Mouse (Mus musculus) limb, embryonic 12.5 days (tissue): ENCODE results near the gene Tcf19. TPM values are rescaled to one million over a fixed set of nuclear protein-coding genes. Genes with fewer than 3 reads are reported as not detected.
A peak's percentile ranks its signal among the peaks of the same experiment; 100 is the strongest.

ENCODE experiments used
- ATAC-seq: fragments of 200-750 bp; cut with Nextera tagmentation; 2 replicates; pipeline ENCODE4 v1.8.0; 2017; ENCODE audit warnings: low read depth, moderate TSS enrichment; ENCODE audit not compliant: insufficient number of reproducible peaks, insufficient read depth, low FRiP score, low TSS enrichment
- H3K27ac ChIP-seq: fragments of 300-500 bp; sonication (generic); 2 replicates; pipeline ENCODE4 v1.5.1; 2016; ENCODE audit warnings: mild to moderate bottlenecking, moderate library complexity
- H3K27me3 ChIP-seq: fragments of 300-500 bp; sonication (generic); 2 replicates; pipeline ENCODE4 v1.6.1; 2016; ENCODE audit warnings: mild to moderate bottlenecking, moderate library complexity
- H3K36me3 ChIP-seq: fragments of 300-500 bp; sonication (generic); 2 replicates; pipeline ENCODE4 v1.6.1; 2016; ENCODE audit warnings: mild to moderate bottlenecking, moderate library complexity
- H3K4me1 ChIP-seq: fragments of 300-500 bp; sonication (generic); replicated peaks from 2 replicates; pipeline ENCODE4 v1.6.1; 2016
- H3K4me2 ChIP-seq: fragments of 300-500 bp; sonication (generic); 2 replicates; pipeline ENCODE4 v1.6.1; 2016; ENCODE audit warnings: mild to moderate bottlenecking, moderate library complexity
- H3K4me3 ChIP-seq: fragments of 300-500 bp; sonication (generic); replicated peaks from 2 replicates; pipeline ENCODE4 v1.5.1; 2016; ENCODE audit warnings: mild to moderate bottlenecking
- H3K9ac ChIP-seq: fragments of 300-500 bp; sonication (generic); replicated peaks from 2 replicates; pipeline ENCODE4 v1.6.1; 2016; ENCODE audit warnings: mild to moderate bottlenecking, moderate library complexity
- H3K9me3 ChIP-seq: fragments of 300-500 bp; sonication (generic); 2 replicates; pipeline ENCODE4 v1.6.1; 2016; ENCODE audit warnings: mild to moderate bottlenecking, moderate library complexity
- WGBS: fragments of 180-500 bp; shearing (Covaris S2); methylation state at CpG from one replicate; pipeline ENCODE4 v1.1.7; 2016; 5-methylcytosine and 5-hydroxymethylcytosine counted together
- polyA plus RNA-seq: library from polyadenylated mRNA; unstranded; fragments of >200 nt; fragmentation: Nextera tagmentation; extraction: Ambion mirVana; gene quantifications from 2 replicates; pipeline ENCODE4 v1.2.1, GENCODE M21; 2016

Gene Tcf19
- polyA plus RNA-seq, 1 experiment from 2014 or later, result 62.3 TPM

DNA sequence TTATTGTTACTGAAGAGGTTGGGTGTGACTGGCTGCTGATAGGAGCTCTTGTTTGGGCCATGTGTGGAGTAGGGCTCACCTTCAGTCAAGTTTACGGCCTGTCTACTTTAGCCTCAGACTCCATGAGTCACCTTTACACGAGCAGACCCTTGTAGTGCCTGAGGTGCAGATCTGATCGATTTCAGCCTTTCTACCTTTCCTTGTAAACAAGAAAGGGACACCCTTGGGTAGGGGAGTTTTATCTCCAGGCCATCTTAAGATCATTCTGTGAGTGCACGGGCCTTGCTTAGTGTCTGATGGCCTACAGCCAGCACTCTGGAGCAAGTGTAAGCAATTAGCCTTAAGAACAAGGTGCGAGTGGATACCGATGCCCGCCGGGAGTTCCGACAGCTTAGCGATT, 9.7 kb downstream of the Tcf19 start:
- no peak overlapping the region for H3K4me3 ChIP-seq
- H3K4me1 ChIP-seq, result peaks cover 20% of the 10 kb centered on the region
- no peak overlapping the region for H3K27ac ChIP-seq
- H3K4me2 ChIP-seq, result no peak overlapping the region
- no peak overlapping the region for H3K9ac ChIP-seq
- peaks cover 48% of the 10 kb centered on the region for H3K27me3 ChIP-seq
- no peaks in the 10 kb centered on the region for H3K9me3 ChIP-seq
- WGBS, result 14% methylated on average over 10 of the region's 10 CpGs
- no peaks in the 10 kb centered on the region for H3K36me3 ChIP-seq
- ATAC-seq, result no peak

DNA sequence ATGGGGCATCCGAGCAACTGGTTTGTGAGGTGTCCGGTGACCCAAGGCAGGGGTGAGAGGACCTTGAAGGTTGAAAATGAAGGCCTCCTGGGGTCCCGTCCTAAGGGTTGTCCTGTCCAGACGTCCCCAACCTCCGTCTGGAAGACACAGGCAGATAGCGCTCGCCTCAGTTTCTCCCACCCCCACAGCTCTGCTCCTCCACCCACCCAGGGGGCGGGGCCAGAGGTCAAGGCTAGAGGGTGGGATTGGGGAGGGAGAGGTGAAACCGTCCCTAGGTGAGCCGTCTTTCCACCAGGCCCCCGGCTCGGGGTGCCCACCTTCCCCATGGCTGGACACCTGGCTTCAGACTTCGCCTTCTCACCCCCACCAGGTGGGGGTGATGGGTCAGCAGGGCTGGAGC, 10.8 kb downstream of the Tcf19 start, which contains the start of gene Pou5f1:
Gene Pou5f1 (plus strand): TSS at position 243 of the 400 bp plus-strand sequence.
- Histone ChIP-seq H3K27me3 (peaks cover 48% of the 10 kb centered on the region), H3K4me2 (no peak within 1 kb of the TSS), H3K27ac (no peak within 1 kb of the TSS), H3K36me3 (no peaks in the 10 kb centered on the region), H3K9me3 (no peaks in the 10 kb centered on the region), H3K9ac (no peak within 1 kb of the TSS), H3K4me3 (no peak within 1 kb of the TSS), H3K4me1 (peaks cover 21% of the 10 kb centered on the region)
- WGBS, result 48% methylated on average over 13 of the region's 13 CpGs
- no peak for ATAC-seq

DNA sequence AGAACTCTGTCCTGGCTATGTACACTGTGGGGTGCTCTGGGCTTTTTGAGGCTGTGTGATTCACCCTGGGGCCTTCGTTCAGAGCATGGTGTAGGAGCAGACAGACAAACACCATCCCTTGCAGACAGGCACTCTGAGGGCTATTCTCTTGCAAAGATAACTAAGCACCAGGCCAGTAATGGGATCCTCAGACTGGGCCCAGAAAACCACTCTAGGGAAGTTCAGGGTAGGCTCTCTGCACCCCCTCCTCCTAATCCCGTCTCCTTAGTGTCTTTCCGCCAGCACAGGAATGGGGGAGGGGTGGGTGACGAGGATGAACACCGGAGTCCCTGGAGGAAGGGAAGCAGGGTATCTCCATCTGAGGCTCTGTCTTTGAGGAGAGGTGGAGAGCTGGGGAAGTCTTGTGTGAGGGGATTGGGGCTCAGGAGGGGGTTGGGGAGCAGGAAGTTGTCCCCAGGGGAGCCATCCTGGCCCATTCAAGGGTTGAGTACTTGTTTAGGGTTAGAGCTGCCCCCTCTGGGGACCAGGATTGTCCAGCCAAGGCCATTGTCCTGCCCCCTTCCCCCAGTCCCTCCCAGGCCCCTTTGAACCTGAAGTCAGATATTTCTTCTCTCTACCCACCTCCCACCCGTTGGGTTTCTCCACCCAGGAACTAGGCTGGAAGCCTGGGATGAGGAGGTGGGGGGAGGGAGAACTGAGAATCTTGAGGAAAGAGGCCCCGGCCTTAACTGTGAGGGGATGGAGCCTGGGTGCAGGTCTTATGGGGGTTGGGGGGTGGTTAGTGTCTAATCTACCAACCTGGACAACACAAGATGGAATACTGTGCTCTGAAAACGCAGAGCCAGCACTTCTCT, 11.8 kb downstream of the Tcf19 start:
- WGBS, result 38% methylated on average over 8 of the region's 8 CpGs
- no peak overlapping the region for H3K4me2 ChIP-seq
- no peak overlapping the region for H3K9ac ChIP-seq
- peaks cover 48% of the 10 kb centered on the region for H3K27me3 ChIP-seq
- H3K4me3 ChIP-seq, result no peak overlapping the region
- H3K36me3 ChIP-seq, result no peaks in the 10 kb centered on the region
- no peak overlapping the region for H3K27ac ChIP-seq
- ATAC-seq, result no peak
- H3K4me1 ChIP-seq, result peaks cover 21% of the 10 kb centered on the region
- no peaks in the 10 kb centered on the region for H3K9me3 ChIP-seq

DNA sequence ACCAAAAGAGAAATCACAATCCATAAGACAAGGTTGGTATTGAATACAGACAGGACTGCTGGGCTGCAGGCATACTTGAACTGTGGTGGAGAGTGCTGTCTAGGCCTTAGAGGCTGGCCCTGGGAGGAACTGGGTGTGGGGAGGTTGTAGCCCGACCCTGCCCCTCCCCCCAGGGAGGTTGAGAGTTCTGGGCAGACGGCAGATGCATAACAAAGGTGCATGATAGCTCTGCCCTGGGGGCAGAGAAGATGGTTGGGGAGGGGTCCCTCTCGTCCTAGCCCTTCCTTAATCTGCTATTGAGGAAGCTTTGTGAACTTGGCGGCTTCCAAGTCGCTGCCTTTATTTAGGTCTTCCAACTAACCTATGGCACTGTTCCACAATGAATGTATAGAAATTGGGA, 12.8 kb downstream of the Tcf19 start:
- Histone ChIP-seq H3K4me1 (peaks cover 15% of the 10 kb centered on the region), H3K9me3 (no peaks in the 10 kb centered on the region), H3K27me3 (peaks cover 42% of the 10 kb centered on the region), H3K9ac (no peak overlapping the region), H3K36me3 (no peaks in the 10 kb centered on the region), H3K4me3 (no peak overlapping the region), H3K4me2 (no peak overlapping the region), H3K27ac (no peak overlapping the region)
- ATAC-seq, result no peak
- 31% methylated on average over 5 of the region's 5 CpGs for WGBS

DNA sequence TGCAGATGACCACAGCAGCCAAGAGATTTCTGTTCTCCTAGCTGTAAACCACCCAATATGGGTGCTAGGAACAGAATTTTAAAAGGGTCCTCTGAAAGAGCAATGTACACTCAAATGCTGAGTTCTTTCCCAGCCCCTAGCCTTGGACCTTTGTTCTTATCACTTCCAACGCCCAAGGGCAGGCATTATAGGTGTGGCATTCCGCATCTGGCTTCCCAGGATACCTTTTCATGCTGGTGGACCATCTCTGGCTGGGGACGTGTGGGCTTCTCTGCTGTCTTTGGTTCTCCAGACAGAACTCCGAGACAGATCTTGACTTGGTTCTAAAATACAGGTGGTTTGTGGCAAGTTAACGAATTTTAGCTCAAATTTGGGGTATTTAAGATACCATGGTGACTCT, 13.9 kb downstream of the Tcf19 start:
- Histone ChIP-seq H3K4me1 (peaks cover 15% of the 10 kb centered on the region), H3K4me3 (no peak overlapping the region), H3K36me3 (no peaks in the 10 kb centered on the region), H3K9me3 (no peaks in the 10 kb centered on the region), H3K4me2 (no peak overlapping the region), H3K27ac (no peak overlapping the region), H3K9ac (no peak overlapping the region), H3K27me3 (peaks cover 34% of the 10 kb centered on the region)
- WGBS, result 64% methylated on average over 5 of the region's 5 CpGs
- ATAC-seq, result no peak

DNA sequence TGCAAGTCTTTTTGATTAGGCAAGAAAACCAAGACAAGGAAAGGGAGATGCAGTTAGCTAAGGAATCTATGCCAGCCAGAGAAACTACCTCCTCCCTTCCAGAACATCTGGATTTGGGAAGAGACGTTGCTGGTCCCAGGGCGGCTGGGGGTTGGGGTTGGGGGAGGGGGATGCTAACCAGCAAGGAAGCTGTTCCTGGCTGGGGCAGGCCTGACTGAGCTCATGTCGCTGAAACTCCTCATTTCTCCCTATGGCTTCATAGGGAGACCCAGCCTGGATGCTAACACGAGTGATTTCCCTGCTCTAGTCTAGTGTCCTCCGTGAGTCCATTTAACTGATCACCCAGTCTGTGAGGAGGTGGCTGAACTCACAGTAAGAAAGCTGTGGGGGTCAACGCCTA, 14.4 kb downstream of the Tcf19 start:
- 0 out of 2 replicates have a peak overlapping the region, but pooled peaks have one; percentile 12 for H3K9ac ChIP-seq
- no peaks in the 10 kb centered on the region for H3K36me3 ChIP-seq
- no peak overlapping the region for H3K4me3 ChIP-seq
- H3K9me3 ChIP-seq, result no peaks in the 10 kb centered on the region
- H3K27ac ChIP-seq, result peak overlapping the region; percentile 29; the same call in 1 of the 2 replicates
- no peak for ATAC-seq
- no peak overlapping the region for H3K4me2 ChIP-seq
- peaks cover 29% of the 10 kb centered on the region for H3K27me3 ChIP-seq
- H3K4me1 ChIP-seq, result peaks cover 15% of the 10 kb centered on the region
- whole genome bisulfite sequencing, result 4% methylated on average over 6 of the region's 6 CpGs

DNA sequence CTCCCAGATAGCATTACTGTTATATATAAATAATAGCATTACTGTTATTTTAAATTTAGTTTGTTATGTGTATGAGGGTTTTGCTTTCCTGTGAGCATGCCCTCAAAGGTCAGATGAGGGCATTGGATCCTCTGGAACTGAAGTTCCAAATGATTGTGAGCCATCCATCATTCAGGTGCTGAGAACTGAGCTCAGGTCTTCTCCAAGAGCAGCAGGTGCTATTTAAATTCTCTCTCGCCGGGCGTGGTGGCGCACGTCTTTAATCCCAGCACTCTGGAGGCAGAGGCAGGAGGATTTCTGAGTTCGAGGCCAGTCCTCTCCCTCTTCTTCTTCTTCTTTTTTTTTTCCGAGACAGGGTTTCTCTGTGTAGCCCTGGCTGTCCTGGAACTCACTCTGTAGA, 19.5 kb downstream of the Tcf19 start:
- 98% methylated on average over 7 of the region's 7 CpGs for WGBS
- H3K4me1 ChIP-seq, result peaks cover 4% of the 10 kb centered on the region
- no peak overlapping the region for H3K27ac ChIP-seq
- H3K27me3 ChIP-seq, result no peaks in the 10 kb centered on the region
- H3K9me3 ChIP-seq, result no peaks in the 10 kb centered on the region
- ATAC-seq, result no peak
- H3K36me3 ChIP-seq, result no peaks in the 10 kb centered on the region
- H3K4me3 ChIP-seq, result no peak overlapping the region
- no peak overlapping the region for H3K9ac ChIP-seq
- no peak overlapping the region for H3K4me2 ChIP-seq

DNA sequence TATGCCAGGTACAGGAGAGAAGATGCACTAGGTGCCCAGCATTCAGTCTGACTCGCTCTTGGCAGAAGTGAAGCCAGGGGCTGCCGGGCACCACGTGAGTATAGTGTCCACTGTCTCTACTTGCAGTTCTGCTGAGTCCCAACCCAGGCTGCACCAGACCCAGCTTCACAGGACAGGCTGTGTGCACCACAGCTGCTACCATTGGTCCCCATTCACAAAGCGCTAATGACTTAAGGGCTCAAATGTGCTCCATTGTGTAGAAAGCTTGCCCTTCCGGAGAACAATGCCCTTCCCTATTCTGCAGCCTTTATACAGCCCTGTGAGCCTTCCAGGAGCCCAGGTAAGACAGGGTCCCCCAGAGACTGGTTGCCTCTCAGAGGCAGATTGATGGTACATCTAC, 26.3 kb downstream of the Tcf19 start:
- no peak overlapping the region for H3K9ac ChIP-seq
- no peaks in the 10 kb centered on the region for H3K4me1 ChIP-seq
- H3K27me3 ChIP-seq, result no peaks in the 10 kb centered on the region
- H3K27ac ChIP-seq, result no peak overlapping the region
- no peaks in the 10 kb centered on the region for H3K36me3 ChIP-seq
- H3K4me2 ChIP-seq, result no peak overlapping the region
- H3K9me3 ChIP-seq, result no peaks in the 10 kb centered on the region
- H3K4me3 ChIP-seq, result no peak overlapping the region
- ATAC-seq, result no peak
- WGBS, result 72% methylated on average over 5 of the region's 5 CpGs

DNA sequence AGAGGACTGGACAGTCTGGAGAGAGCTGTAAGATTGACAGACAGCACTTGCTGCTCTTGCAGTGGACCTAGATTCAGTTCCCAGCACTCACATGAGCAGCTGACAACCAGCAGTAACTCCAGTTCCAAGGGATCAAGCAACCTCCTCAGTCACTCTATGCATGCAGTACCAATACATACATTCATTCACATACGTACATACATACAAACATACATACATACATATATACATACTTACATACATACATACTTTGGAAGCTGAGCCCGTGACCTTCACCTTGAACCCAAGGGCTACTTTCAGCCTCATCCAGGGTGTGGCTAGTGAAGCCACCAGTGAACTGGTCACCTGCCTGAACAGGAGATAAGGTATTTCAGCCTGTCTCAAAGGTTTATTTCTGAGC, 28.6 kb downstream of the Tcf19 start:
- no peak overlapping the region for H3K4me3 ChIP-seq
- H3K4me2 ChIP-seq, result no peak overlapping the region
- no peaks in the 10 kb centered on the region for H3K36me3 ChIP-seq
- ATAC-seq, result no peak
- H3K27ac ChIP-seq, result no peak overlapping the region
- no peaks in the 10 kb centered on the region for H3K27me3 ChIP-seq
- H3K4me1 ChIP-seq, result no peaks in the 10 kb centered on the region
- H3K9me3 ChIP-seq, result no peaks in the 10 kb centered on the region
- 94% methylated on average over 2 of the region's 2 CpGs for WGBS
- no peak overlapping the region for H3K9ac ChIP-seq

DNA sequence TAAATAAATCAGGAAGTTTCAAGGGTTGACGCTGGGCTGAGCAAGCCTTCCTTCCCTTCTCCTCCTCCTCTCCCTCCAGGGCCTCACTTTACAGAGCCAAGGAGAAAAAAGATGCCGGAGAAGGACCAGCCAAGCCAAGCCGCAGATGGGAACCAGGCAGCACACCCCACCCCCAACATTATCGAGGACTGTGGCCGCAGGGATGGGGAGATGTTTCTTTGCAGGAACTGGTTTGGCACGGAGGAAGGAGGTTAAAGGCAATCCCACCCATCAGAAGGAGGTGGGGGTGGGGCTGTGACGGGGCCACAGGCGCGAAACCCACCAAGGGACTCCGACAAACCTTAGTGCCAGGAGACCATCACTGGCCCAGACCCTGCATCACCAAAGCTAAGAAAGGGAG, 29.9 kb downstream of the Tcf19 start:
- Histone ChIP-seq H3K9me3 (no peaks in the 10 kb centered on the region), H3K4me1 (no peaks in the 10 kb centered on the region), H3K4me2 (no peak overlapping the region), H3K27me3 (no peaks in the 10 kb centered on the region), H3K27ac (no peak overlapping the region), H3K9ac (0 out of 2 replicates have a peak overlapping the region, but pooled peaks have one; percentile 31), H3K4me3 (no peak overlapping the region), H3K36me3 (no peaks in the 10 kb centered on the region)
- 54% methylated on average over 10 of the region's 10 CpGs for WGBS
- ATAC-seq, result no peak

DNA sequence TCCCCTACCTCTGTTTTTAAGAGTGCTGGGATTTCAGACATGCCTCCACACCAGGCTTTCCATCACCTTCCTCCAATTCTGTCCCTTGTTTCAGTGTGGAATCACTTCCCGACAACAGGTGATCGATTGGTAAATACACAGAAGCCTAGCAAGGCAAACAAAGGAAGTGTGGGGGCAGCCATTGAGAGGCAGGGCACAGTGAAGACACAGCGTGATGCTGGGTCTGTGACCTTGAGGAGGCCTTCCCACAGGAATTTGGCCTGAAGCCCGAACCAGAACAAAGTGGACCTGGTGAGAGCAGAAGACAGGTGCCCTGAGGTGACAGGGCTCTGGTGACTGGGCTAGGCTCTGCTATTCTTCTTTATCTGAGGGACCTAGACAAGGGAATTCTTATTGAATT, 30.9 kb downstream of the Tcf19 start:
- no peaks in the 10 kb centered on the region for H3K9me3 ChIP-seq
- H3K27ac ChIP-seq, result no peak overlapping the region
- no peaks in the 10 kb centered on the region for H3K27me3 ChIP-seq
- H3K4me1 ChIP-seq, result no peaks in the 10 kb centered on the region
- H3K36me3 ChIP-seq, result no peaks in the 10 kb centered on the region
- H3K4me3 ChIP-seq, result no peak overlapping the region
- WGBS, result 45% methylated on average over 4 of the region's 4 CpGs
- ATAC-seq, result no peak
- H3K9ac ChIP-seq, result no peak overlapping the region
- H3K4me2 ChIP-seq, result no peak overlapping the region

DNA sequence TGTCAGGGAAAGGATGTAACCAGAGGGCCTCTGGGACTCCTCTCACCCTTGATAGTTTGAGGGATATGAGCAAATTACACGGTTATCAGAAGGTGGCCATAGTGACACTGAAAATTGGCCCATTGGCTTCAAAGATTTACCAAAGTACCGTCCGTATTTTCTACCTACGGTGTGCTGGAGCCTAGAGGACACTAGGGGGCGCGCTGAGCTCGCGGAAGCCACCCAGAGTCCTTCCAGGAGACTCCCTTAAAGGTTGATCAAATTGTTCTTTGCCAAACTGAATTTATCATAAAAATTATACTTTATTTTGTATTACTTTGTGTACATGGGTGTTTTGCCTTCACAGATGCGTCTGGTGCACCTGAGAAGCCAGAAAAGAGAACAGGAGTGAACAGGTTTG, 32.6 kb downstream of the Tcf19 start:
- 1% methylated on average over 9 of the region's 9 CpGs for WGBS
- Histone ChIP-seq H3K27me3 (no peaks in the 10 kb centered on the region), H3K4me2 (no peak overlapping the region), H3K36me3 (no peaks in the 10 kb centered on the region), H3K9me3 (no peaks in the 10 kb centered on the region), H3K4me1 (no peaks in the 10 kb centered on the region), H3K27ac (no peak overlapping the region), H3K9ac (no peak overlapping the region), H3K4me3 (no peak overlapping the region)
- ATAC-seq, result no peak
